Mouse (Mus musculus): ENCODE measurements around the gene Srgap1. TPM values are rescaled to one million over a fixed set of nuclear protein-coding genes. Genes with fewer than 3 reads are reported as not detected.
A peak's percentile ranks its signal among the peaks of the same experiment; 100 is the strongest.

The Srgap1 gene
- polyA plus RNA-seq, 1 experiment from 2014 or later: 15.9 TPM

DNA sequence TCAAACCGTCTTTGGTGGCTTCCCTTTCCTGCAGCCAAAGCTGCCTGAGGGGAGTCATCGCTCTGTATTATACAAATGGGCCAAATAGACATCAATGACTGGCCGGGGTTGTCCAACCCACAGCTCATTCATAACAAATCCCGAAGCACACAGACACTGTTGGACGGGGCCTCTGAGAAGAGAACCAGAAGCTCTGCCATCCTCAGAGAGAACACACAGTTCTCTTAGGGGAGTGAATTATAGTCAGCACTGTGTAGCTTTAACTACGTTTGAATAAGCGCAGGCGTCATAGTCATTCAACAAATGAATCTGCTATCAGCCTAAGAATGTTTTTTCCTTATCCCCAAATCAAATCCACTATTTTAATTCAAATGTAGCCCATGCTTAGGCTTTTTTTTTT, 88.4 kb downstream of the Srgap1 start:
- H3K27me3 ChIP-seq: no peaks in the 10 kb centered on the region
- no peak for ATAC-seq (ENCODE audit: low FRiP score, low read depth)
- no peak overlapping the region for H3K4me2 ChIP-seq (replicated peaks)
- H3K4me3 ChIP-seq: no peak overlapping the region
- no peak overlapping the region for H3K27ac ChIP-seq
- H3K9ac ChIP-seq: no peak overlapping the region
- H3K9me3 ChIP-seq: no peaks in the 10 kb centered on the region
- peaks cover 28% of the 10 kb centered on the region for H3K4me1 ChIP-seq
- 79% methylated on average over 8 of the region's 8 CpGs for WGBS
- no peaks in the 10 kb centered on the region for H3K36me3 ChIP-seq

DNA sequence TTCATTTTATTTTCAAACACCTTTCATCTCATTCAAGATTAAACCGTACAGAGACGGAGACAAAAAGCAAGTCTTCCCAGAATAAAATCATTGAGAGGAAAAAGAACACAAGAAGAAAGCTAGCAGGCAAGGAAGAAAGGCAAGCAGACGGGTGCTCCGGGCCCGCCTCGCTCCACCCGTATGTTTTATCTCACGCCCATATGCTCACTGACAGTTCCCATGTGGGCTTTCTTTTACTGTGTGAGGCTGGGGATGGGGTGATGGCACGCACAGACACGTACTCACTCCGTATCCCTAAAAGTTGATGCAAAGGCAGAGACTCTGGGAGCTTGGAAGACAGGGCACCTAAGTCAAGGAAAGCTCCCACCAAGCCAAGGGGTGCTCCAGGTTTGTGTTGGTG, 90.6 kb downstream of the Srgap1 start:
- Histone ChIP-seq H3K4me2 (replicated peaks) (no peak overlapping the region), H3K27me3 (no peaks in the 10 kb centered on the region), H3K27ac (no peak overlapping the region), H3K4me1 (peaks cover 23% of the 10 kb centered on the region), H3K36me3 (no peaks in the 10 kb centered on the region), H3K4me3 (no peak overlapping the region), H3K9me3 (no peaks in the 10 kb centered on the region), H3K9ac (no peak overlapping the region)
- 84% methylated on average over 11 of the region's 11 CpGs for WGBS
- ATAC-seq (ENCODE audit: low FRiP score, low read depth): no peak

DNA sequence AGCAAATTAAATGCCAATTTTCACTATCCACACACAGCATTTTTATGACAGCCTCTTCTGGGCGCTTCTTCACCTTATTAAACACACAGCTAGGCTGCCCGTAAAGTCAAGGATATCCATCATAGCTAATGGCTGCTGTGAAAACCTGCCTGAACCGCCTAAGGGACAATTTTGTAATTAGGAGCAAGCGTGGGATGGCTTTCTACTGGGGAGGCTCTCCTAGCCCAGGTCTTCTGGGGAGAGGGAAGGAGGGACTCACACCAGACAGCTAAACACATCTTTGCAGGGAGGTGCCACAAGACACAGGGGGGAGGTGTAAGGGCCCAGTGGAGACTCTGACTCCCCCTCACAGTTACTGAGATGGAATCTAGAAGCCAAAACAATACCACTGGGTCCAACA, 91.4 kb downstream of the Srgap1 start:
- no peaks in the 10 kb centered on the region for H3K27me3 ChIP-seq

DNA sequence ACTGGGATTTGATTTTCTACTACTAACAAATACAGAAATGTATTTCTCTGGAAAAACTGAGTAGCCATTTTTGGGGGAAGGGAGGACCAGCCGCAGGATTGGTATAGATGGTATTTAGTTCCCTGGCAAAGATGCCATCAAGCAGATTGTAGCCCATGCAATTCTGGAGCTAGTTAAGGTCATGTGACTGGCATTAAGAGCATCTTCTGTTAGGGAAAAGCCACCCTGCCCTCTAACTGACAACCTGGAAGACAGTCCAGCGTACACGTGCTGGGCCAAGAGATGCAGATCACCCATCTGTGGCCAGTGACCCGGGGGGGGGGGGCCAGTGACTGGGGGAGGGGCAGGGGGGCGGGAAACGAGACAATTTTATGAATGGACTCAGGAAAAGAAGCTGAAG, 92.2 kb downstream of the Srgap1 start:
- Histone ChIP-seq H3K27me3 (no peaks in the 10 kb centered on the region), H3K4me3 (no peak overlapping the region), H3K36me3 (no peaks in the 10 kb centered on the region), H3K4me1 (peaks cover 15% of the 10 kb centered on the region), H3K9ac (no peak overlapping the region), H3K9me3 (no peaks in the 10 kb centered on the region), H3K27ac (no peak overlapping the region), H3K4me2 (replicated peaks) (no peak overlapping the region)
- WGBS: 77% methylated on average over 6 of the region's 6 CpGs
- ATAC-seq (ENCODE audit: low FRiP score, low read depth): no peak

More for the DNA sequence above, 91.4 kb downstream of the Srgap1 start:
- no peak overlapping the region for H3K4me2 ChIP-seq (replicated peaks)
- WGBS: 34% methylated on average over 4 of the region's 4 CpGs
- no peak overlapping the region for H3K9ac ChIP-seq
- H3K9me3 ChIP-seq: no peaks in the 10 kb centered on the region
- H3K36me3 ChIP-seq: no peaks in the 10 kb centered on the region
- no peak overlapping the region for H3K4me3 ChIP-seq
- ATAC-seq (ENCODE audit: low FRiP score, low read depth): no peak
- no peak overlapping the region for H3K27ac ChIP-seq
- H3K4me1 ChIP-seq: peaks cover 15% of the 10 kb centered on the region

DNA sequence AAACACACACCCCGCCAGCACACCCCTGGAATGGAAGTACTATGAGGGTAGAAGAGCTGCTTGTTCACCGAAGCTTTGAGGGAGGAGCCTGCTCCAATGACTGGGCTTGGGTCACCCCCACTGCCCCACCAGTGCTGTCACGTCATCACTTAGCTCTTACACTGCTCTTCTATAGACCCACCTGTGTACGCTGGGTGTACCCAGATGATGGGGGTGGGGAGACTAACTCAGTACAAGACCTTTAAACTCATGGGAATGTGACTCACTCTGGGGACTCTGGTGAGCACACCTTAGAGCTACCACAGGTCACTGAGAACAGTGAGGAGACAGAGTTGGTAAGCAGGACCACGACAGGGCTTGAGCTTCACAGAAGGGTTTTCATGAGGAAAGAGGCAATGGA, 94.1 kb downstream of the Srgap1 start:
- ATAC-seq (ENCODE audit: low FRiP score, low read depth): no peak
- H3K4me3 ChIP-seq: no peak overlapping the region
- no peak overlapping the region for H3K4me2 ChIP-seq (replicated peaks)
- peaks cover 15% of the 10 kb centered on the region for H3K4me1 ChIP-seq
- no peaks in the 10 kb centered on the region for H3K27me3 ChIP-seq
- no peaks in the 10 kb centered on the region for H3K36me3 ChIP-seq
- no peaks in the 10 kb centered on the region for H3K9me3 ChIP-seq
- H3K27ac ChIP-seq: no peak overlapping the region
- no peak overlapping the region for H3K9ac ChIP-seq
- 93% methylated on average over 5 of the region's 5 CpGs for WGBS

DNA sequence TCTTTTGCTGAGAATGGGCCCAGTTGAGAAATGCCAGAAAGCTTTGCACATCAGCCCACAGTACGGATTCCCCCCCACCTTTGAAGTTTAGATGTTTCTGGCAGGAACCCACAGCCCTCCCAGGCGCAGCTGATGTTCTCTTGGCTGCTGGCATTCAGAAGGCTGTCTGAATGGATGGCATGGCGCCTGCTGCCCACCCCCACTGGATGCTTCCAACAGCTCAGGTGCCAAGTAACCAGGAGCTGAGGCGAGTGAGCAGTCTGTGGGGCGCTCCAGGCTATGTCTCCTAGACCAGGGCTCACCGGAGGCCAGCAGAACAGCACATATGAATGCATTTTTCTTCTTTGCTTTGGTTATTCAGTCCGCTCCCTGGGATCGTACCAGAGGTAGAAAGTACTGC, 100.9 kb downstream of the Srgap1 start:
- Histone ChIP-seq H3K36me3 (no peaks in the 10 kb centered on the region), H3K4me1 (0 out of 2 replicates have a peak, but pooled peaks cover 2% of the 10 kb centered on the region), H3K9ac (no peak overlapping the region), H3K27ac (no peak overlapping the region), H3K27me3 (no peaks in the 10 kb centered on the region), H3K4me3 (no peak overlapping the region), H3K4me2 (replicated peaks) (no peak overlapping the region), H3K9me3 (no peaks in the 10 kb centered on the region)
- ATAC-seq (ENCODE audit: low FRiP score, low read depth): no peak
- WGBS: 89% methylated on average over 8 of the region's 8 CpGs

DNA sequence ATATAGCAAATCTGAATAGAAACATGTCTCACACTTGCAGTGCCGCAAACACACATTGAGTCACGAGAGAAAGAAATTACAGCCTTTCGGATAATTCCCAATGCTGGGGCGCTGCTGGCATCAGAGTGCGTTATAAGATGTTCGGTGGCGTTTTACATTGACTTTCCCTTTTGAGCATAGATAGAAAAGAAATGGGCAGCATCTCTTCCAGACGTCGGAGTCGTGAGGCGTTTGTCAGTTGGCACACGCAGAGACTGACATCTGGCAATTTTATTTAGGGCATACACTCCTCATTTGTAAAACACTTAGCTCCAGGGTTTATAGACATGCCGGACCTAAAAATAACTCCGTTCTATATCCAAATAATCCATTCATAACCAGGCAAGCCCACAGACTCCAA, 115.2 kb downstream of the Srgap1 start:
- Histone ChIP-seq H3K27me3 (no peaks in the 10 kb centered on the region), H3K9me3 (no peaks in the 10 kb centered on the region), H3K36me3 (no peaks in the 10 kb centered on the region), H3K4me1 (peaks cover 27% of the 10 kb centered on the region), H3K4me2 (replicated peaks) (peak overlapping the region; percentile 16; the same call in 1 of the 2 replicates), H3K9ac (no peak overlapping the region), H3K4me3 (no peak overlapping the region), H3K27ac (peak overlapping the region; percentile 70; the same call in 1 of the 2 replicates)
- no peak for ATAC-seq (ENCODE audit: low FRiP score, low read depth)
- 59% methylated on average over 14 of the region's 14 CpGs for WGBS

DNA sequence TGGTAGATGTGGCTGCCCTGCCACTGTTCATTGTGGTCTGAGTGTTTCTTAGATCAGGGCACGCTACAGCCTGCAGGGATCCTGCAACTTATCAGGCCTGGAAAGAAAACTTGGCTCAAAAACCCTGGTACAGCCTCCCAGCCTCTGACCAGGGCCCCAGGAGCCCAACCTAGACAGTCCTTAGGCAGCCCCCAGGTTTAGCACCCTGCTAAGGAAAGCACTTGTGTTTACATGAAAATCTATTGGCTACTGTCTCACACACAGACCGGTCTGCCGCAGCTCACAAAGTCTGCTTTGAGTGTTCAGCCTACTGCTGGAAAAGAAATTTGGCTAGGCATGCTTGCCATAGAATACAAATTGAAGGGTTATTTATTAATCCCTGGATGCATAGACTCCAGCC, 121.0 kb downstream of the Srgap1 start:
- peak overlapping the region; percentile 19; the same call in 1 of the 2 replicates for H3K9ac ChIP-seq
- H3K27ac ChIP-seq: peak overlapping the region; percentile 63; the same call in 1 of the 2 replicates
- H3K27me3 ChIP-seq: no peaks in the 10 kb centered on the region
- WGBS: 51% methylated on average over 3 of the region's 3 CpGs
- H3K4me3 ChIP-seq: no peak overlapping the region
- peaks cover 19% of the 10 kb centered on the region for H3K4me1 ChIP-seq
- H3K9me3 ChIP-seq: no peaks in the 10 kb centered on the region
- no peak overlapping the region for H3K4me2 ChIP-seq (replicated peaks)
- peaks cover 11% of the 10 kb centered on the region; the same call in 1 of the 2 replicates for H3K36me3 ChIP-seq
- ATAC-seq (ENCODE audit: low FRiP score, low read depth): peak; percentile 81

DNA sequence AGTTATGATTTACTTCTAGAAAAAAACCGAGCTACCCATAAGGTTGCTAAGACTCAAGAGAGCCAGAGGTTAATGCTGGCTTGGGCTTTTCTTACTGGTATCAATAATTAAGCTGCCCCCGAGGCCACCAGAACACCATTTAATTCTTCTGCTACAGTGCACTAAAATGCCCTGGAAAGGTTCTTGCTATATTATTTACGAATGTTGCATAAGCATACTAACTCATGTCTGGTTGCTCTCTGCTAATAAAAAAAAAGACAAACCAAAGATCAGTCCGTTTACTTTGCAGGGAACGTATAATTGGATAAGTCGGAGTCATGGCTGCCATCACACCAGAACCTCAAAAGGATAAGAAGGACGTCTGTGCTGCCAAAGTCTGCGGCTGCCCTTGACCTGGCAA, 128.1 kb downstream of the Srgap1 start:
- peaks cover 30% of the 10 kb centered on the region for H3K4me1 ChIP-seq
- no peaks in the 10 kb centered on the region for H3K9me3 ChIP-seq
- no peak overlapping the region for H3K4me2 ChIP-seq (replicated peaks)
- WGBS: 60% methylated on average over 8 of the region's 8 CpGs
- no peak overlapping the region for H3K9ac ChIP-seq
- no peak overlapping the region for H3K27ac ChIP-seq
- H3K27me3 ChIP-seq: no peaks in the 10 kb centered on the region
- ATAC-seq (ENCODE audit: low FRiP score, low read depth): no peak
- peaks cover 8% of the 10 kb centered on the region; the same call in 1 of the 2 replicates for H3K36me3 ChIP-seq
- no peak overlapping the region for H3K4me3 ChIP-seq

DNA sequence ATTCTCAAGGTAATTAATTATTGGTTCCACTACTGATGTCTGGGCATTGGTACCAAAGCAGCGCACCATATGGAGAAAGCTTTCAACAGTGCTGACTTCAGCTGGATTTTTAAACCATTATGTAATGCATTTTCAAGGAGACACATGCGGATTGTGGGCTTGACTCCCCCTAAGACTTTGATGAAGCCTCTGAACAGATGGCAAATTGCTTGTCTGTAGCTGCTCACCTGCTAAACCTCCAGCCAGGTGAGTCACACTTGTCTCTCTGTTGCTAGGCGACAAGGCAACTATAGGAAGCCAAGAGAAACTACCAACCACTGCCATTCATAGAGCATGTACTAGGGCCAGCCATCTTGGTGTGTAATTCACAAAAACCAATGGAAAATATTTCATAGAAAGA, 128.5 kb downstream of the Srgap1 start:
- WGBS: 67% methylated on average over 3 of the region's 3 CpGs
- ATAC-seq (ENCODE audit: low FRiP score, low read depth): no peak

DNA sequence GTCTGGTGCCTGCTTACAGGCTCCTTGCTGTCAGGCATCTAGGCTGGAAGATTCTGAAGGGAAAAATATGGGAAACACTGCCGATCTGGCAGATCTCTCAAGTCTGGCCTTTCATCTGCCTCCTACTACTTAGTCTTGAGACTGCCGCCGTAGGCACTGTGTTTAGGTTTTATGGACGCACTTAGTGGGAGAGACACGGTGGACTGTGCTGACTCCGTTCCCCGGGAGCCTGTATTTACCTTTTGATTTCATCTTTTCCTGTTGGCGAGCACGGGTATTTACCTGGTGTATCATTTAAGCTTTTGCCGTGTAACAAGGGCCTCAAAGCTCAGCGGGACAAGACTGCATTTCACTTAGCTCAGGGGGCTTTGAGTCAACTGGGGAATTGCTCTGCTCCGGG, 131.6 kb downstream of the Srgap1 start:
- H3K27me3 ChIP-seq: no peaks in the 10 kb centered on the region
- no peak overlapping the region for H3K4me3 ChIP-seq
- H3K9me3 ChIP-seq: no peaks in the 10 kb centered on the region
- 40% methylated on average over 12 of the region's 12 CpGs for WGBS
- H3K36me3 ChIP-seq: no peaks in the 10 kb centered on the region
- ATAC-seq (ENCODE audit: low FRiP score, low read depth): peak; percentile 54; the same call in 1 of the 2 replicates
- peak overlapping the region; percentile 49; the same call in 1 of the 2 replicates for H3K27ac ChIP-seq
- peak overlapping the region; percentile 36 for H3K4me2 ChIP-seq (replicated peaks)
- H3K9ac ChIP-seq: no peak overlapping the region
- peaks cover 28% of the 10 kb centered on the region for H3K4me1 ChIP-seq

More for the DNA sequence above, 128.5 kb downstream of the Srgap1 start:
- H3K4me3 ChIP-seq: no peak overlapping the region
- no peaks in the 10 kb centered on the region for H3K27me3 ChIP-seq
- H3K9ac ChIP-seq: no peak overlapping the region
- H3K4me1 ChIP-seq: peaks cover 30% of the 10 kb centered on the region
- H3K4me2 ChIP-seq (replicated peaks): no peak overlapping the region
- H3K9me3 ChIP-seq: no peaks in the 10 kb centered on the region
- peaks cover 8% of the 10 kb centered on the region; the same call in 1 of the 2 replicates for H3K36me3 ChIP-seq
- no peak overlapping the region for H3K27ac ChIP-seq

DNA sequence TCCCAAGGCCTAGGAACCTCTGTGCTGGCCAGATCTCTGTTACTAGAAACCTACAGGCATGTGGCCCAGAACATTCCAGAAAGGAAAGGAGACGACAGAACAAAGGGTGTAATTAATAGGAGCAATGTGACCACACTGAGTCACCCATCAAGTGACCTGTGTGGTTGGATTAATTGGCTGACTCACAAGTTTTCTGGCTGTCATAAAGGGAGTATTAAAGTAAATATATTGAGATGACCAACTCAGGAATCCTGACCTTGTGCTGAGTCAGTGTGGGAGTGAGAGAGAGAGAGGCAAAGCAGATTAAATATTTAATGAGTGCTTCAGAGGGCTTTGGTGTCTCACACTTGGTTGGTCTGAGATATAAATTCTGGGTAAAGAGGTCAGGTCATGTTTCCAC, 143.0 kb downstream of the Srgap1 start:
- no peak for ATAC-seq (ENCODE audit: low FRiP score, low read depth)
- 35% methylated on average over 1 of the region's 1 CpGs for WGBS

DNA sequence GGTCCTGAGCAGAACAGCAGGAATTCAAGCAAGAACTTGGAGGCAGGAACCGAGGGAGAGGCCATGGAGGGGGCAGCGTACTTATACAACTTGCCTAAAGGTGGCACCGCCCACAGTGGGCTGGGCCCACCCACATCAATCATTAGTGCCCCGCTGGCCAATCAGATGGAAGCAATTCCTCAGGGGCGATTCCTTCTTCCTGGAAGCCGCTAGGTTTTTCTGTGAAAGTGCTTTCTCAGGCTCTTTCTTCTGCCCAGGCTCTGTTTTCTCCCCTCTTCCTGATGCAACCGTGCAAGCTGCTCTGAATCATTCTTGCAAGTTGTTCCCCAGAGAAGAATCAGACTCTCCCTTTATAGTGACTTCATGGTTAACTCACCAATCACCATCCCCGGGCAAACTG, 144.5 kb downstream of the Srgap1 start:
- H3K27me3 ChIP-seq: no peaks in the 10 kb centered on the region
- WGBS: 77% methylated on average over 8 of the region's 8 CpGs
- H3K36me3 ChIP-seq: no peaks in the 10 kb centered on the region
- H3K27ac ChIP-seq: no peak overlapping the region
- no peak overlapping the region for H3K4me2 ChIP-seq (replicated peaks)
- no peak overlapping the region for H3K4me3 ChIP-seq
- no peak overlapping the region for H3K9ac ChIP-seq
- no peaks in the 10 kb centered on the region for H3K9me3 ChIP-seq
- ATAC-seq (ENCODE audit: low FRiP score, low read depth): no peak
- H3K4me1 ChIP-seq: no peaks in the 10 kb centered on the region

More for the DNA sequence above, 143.0 kb downstream of the Srgap1 start:
- Histone ChIP-seq H3K4me2 (replicated peaks) (no peak overlapping the region), H3K36me3 (no peaks in the 10 kb centered on the region), H3K4me3 (no peak overlapping the region), H3K4me1 (no peaks in the 10 kb centered on the region), H3K27ac (0 out of 2 replicates have a peak overlapping the region, but pooled peaks have one; percentile 11), H3K9ac (no peak overlapping the region), H3K27me3 (no peaks in the 10 kb centered on the region), H3K9me3 (no peaks in the 10 kb centered on the region)

Data from limb, embryonic 13.5 days (tissue).